Mouse (Mus musculus) mesoderm, embryonic 11.5 days (tissue): ENCODE data around the gene Vkorc1.

Source experiments
- DNase-seq: peaks from one replicate; pipeline ENCODE4 v3.0.0-alpha.2; 2012; ENCODE audit warnings: low read depth, low spot score

The Vkorc1 gene

DNA sequence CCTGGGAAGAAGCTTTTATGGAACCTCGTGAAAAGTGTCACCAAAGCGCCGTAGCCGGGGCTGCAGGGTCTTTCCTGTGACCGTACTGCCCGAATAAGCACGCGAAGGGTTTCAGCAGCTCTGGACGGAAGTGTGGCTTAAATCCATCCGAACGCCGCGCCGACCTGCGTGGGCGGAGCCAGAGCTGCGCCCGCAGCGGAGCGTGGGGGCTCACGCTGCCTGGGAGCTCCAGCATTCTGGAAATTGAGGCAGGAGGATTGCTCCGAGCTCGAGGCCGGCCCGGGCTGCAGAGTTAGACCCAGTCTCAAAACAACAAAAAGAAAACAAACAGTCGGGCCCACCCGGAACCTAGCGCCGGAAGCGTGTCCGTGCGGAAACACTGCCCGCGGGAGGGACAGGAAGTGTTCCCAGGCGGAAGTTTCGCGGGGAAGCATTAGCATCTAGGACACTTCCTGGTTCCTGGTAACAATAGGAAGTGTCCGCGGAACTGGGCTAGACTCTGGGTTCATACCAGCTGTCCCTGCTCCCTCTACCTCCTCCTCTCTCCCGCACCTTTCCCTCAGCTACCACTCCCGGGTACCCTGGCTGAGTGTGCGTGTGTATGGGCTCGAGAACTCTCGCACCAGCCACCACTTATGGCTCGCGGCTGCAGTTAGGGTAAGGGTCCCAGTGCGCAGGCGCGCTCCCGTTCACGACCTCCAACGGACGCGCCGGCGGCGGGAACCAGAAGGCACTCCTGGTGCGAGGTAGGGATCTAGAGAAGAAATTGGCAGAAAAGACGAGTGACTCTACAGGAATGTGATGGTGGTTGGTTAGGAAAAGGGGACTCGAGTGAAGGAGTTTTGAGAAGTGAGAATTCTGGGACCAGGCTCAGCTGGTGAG lies 18.7 kb downstream of the Vkorc1 start, which contains the start of gene Zfp668:
Gene Zfp668 (minus strand): TSS at position 362 of the 882 bp plus-strand sequence.
- DNase-seq: peak; percentile 96

DNA sequence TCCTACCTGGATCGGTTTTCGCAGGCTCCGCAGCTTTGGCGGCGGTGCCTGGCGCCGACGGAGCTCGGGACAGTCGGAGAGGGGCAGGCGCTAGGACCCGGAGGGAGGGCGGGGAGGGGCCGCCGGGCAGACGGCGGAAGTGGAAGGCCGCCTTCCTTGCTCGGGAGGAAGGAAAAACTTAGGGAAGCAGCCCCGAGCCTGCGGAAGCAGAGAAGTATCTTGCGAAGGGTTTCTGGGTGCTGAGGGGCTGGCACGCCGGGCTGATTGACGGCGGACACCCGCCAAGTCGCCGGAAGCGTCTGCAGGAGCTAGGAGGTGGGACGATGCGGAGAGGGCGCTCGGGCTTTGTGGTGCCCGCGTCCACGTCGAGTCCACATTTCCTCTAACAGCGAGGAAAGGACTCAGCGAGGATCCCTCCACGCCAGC lies 19.4 kb downstream of the Vkorc1 start, which contains the start of gene Zfp646:
Gene Zfp646 (plus strand): TSS at position 181 of the 426 bp plus-strand sequence.
- peak; percentile 92 for DNase-seq

DNA sequence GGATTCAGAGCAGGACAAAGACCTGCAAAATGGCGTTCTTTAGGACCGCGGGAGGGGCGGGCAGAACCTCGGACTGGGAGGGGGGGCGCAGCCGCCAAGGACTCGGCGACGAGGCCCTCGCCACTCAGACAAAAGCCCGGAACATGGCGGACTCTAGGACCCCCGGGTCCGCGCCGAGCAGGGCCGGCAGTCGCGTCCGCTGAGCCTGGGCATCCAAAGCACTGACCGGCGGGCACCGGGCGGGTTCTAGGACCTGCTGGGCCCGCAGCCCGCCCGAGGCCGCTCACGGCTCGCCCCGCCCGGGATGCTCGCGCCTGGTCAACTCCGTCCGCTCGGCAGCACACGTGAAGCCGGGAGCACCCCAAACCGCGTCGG lies 19.8 kb downstream of the Vkorc1 start:
- peak; percentile 97 for DNase-seq

DNA sequence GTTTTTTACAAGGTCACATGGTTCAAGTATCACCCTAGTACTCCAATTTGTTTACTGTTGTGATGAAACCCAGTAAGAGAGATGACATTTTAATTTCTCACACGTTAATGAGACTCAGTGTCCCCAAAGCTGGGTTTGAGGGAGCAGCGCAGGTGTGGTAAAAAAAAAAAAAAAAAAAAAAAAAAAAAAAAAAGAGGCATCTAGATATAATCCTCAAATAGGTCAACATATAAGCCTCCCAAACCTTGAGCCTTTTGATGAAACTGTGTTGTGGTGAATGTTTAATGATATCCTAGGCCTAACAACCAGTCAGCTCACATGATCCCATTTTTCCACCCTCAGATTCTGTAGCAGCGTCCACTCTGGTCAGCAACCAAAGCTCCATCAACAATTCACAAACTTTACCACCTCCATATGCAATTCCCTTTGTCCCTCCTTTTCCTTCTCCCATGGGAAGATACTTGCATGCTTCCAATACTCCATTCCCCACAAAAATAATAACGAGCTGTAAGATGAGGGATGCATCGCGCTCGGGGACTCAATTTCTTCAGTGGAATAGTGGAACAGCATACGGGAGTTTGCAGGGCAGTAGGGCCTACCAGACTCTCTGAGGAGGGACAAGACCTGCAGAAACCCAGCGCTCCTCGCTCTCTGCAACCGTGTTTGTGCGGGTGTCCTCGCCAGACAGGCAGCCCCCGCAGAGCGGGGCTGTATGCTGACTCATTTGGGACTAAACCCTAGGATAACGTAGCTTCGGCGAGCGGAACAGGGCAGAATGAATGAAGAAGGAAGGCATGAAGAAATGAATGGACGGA lies 20.4 kb downstream of the Vkorc1 start:
- DNase-seq: no peak

DNA sequence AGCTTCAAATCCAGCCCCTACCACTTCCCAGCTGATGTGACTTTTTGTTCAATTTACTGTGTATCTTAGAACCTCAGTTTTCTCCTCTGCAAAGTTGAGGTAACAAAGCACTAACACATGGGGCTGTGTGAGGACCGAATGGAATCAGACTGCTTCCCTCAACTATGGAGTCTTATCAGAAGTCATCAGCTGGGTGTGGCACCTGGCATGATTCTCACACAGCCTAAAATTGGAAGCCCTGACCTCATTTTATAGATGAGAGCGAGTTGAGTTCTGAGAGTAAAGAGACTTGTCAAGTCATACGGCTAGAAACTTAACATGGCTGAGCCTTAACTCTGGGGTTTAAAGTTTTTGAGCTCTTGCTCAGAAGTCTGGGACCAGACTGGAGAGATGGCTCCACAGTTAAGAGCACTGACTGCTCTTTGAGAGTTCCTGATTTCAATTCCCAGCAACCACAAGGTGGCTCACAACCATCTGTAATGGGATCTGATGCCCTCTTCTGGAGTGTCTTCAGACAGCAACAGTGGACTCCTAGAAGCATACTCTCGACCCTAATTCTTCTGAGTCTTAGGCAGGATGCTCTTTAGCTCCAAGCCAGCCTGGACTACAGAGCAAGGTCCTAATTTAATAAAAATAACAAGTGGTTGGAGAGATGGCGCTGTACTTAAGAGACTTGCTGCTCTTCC lies 25.1 kb downstream of the Vkorc1 start:
- DNase-seq: no peak

DNA sequence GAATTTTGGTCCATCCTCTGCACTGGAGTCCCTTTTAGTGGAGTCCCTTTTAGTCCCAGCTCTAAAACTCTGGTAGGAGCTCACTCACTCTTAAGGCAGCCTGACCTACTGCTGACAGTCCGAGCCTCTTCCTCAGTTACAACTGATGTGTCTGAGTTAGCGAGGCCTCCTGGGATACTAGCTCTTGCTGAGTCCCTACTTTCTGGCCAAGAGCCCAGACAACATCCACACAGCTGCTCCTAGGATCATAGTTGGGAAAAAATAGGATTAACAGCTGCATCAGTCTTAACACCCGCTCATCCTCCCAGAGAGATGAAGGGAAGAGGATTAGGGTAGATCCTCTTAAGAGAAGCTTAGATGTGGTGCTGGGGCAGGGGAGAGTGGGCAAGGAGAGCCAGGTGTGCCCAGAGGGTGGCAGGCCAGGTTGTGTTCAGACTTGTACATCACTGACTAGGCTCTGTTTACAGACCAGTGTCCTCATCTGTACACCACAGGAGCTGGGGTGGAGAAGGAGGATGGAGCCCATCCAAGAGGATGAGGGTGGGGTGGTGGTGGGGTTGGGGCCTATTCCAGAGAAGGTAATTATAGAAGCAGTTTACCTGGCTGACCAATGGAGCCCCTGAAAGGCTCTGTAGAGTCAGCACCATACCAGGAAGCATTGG lies 26.1 kb downstream of the Vkorc1 start:
- no peak for DNase-seq

DNA sequence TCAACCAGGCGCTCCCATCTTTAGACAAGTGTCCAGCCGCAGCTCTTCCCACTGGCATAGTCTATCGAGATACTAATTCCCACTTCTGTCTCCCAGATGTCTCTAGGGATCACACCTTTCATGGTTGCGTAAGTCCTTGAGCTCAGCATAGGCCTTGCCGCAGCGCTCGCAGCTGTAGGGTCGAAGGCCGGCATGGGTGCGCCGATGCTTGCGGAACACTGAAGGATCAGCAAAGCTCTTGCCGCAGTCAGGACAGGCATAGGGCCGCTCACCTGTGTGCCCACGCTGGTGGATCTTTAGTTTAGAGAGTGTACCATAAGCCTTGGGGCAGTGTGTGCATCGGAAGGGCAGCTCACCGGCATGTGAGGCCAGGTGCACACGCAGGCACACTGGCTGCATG lies 27.8 kb downstream of the Vkorc1 start:
- no peak for DNase-seq

DNA sequence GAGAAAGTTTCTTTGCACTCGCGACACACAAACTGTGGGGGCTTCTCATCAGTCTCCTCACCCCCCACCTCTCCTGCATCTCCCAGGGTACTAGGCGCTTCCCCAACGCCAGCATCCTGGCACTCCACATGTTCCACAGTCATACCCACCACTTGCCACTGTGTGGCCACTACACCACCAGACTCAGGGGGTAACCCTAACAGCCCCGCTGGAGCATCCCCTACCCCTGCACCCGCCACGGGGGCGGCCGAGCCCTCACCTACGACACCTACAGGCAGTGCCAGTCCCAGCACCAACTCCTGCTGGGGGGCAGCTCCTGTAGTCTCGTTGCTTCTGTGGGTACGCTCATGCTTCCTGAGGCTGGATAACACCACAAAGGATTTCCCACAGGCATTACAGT lies 29.0 kb downstream of the Vkorc1 start:
- DNase-seq: no peak

DNA sequence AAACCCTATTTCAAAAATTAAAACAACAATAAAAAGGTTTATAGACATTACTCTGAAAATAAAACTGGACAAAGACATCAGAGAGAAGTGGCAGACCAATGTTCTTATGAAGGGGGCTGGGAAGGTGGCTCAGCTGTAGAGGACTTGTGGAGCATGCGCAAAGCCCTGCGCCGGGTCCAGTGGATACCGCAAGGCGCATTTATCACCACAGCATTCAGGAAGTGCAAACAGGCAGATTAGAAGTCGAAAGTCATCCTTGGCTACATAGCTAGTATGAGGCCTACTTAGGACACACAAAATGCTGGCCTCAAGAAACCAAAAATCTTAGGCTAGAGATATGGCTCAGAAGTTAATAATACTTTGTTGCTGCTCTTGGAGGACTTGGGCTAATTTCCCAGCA lies 37.2 kb downstream of the Vkorc1 start:
- DNase-seq: no peak

DNA sequence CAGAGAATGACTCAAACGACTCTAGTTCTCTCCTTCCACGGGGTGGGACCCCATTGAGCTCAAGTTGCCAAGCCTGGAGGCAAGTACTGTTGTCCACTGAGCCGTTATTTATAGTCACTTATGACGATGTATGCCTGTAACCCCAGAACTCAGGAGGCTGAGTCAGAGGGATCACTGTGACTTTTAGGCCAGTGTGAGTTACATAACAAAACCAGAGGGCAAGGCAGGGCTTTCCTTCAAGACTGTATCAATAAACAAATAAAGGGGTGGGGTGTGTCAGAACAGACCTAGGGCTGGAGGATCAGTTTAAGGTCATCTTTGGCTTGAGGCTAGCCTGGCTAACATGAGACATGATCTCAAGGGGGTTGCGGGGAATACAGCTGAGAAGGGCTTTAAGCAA lies 44.5 kb downstream of the Vkorc1 start:
- DNase-seq: no peak

DNA sequence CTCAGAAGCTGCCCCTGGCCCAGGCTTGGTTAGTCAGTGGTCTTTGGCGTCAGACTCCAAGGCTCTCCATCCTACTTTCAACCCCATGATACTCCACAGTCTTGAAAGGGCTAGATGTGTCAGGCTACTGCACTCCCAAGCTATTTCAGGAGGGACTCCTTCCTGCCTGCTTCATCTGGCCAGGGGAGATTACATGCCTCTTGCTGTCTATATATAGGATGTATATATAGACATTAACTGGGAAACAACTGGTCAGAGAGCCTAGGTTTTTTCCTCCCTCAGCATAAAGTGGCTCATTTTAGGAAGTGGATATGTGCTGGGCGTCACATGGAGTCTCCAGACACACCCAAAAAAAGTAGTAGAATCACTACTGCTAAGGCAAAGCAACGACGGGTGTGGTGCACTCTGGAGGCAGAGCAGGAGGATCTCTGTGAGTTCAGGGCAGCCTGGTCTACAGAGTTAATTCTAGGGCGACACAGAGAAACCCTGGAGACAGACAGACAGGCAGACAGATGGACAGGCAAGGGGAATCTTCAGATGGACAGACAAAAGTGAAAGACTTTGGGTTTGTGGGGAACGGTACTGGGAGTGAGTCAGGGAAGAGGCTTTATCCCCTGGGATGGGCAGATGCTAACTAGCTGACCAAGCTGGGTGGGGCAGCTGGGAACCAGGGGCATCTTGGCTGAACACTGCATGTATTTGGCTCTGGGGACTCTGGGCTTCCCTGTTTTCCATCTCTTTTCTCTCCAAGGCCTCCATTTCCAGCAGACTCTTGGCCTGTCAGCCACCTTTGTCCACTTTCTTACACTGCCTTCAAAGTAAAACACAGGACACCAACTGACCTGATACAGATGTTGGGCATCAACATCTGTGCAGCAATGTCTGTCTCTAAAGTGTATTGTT lies 45.2 kb downstream of the Vkorc1 start:
- no peak for DNase-seq
